Mouse (Mus musculus): ENCODE data around the gene Col19a1.

Gene Col19a1

GRCm38 (mm10) chr1:24316490-24316889 is 270.8 kb downstream of the Col19a1 start:
- DNase-seq (ENCODE audit: low read depth in 1 of 2, low spot score in 2 of 2) = no peak

- DNase-seq (ENCODE audit: low read depth in 1 of 2, low spot score in 2 of 2) = no peak
Measured at GRCm38 (mm10) chr1:24310847-24311246, 276.4 kb downstream of the Col19a1 start.

- no peak for DNase-seq (ENCODE audit: low read depth in 1 of 2, low spot score in 2 of 2)
Measured at GRCm38 (mm10) chr1:24310193-24310592, 277.1 kb downstream of the Col19a1 start.

GRCm38 (mm10) chr1:24303077-24303476 is 284.2 kb downstream of the Col19a1 start:
- no peak for DNase-seq (ENCODE audit: low read depth in 1 of 2, low spot score in 2 of 2)

GRCm38 (mm10) chr1:24302674-24303073 is 284.6 kb downstream of the Col19a1 start:
- DNase-seq (ENCODE audit: low read depth in 1 of 2, low spot score in 2 of 2) = no peak

- no peak for DNase-seq (ENCODE audit: low read depth in 1 of 2, low spot score in 2 of 2)
Measured at GRCm38 (mm10) chr1:24300700-24301099, 286.6 kb downstream of the Col19a1 start.

- DNase-seq (ENCODE audit: low read depth in 1 of 2, low spot score in 2 of 2) = no peak
Measured at GRCm38 (mm10) chr1:24294979-24295942, 292.0 kb downstream of the Col19a1 start.

GRCm38 (mm10) chr1:24292515-24292914 is 294.8 kb downstream of the Col19a1 start:
- no peak for DNase-seq (ENCODE audit: low read depth in 1 of 2, low spot score in 2 of 2)

GRCm38 (mm10) chr1:24286360-24286759 is 300.9 kb downstream of the Col19a1 start:
- DNase-seq (ENCODE audit: low read depth in 1 of 2, low spot score in 2 of 2) = no peak

GRCm38 (mm10) chr1:24267022-24267421 is 320.2 kb downstream of the Col19a1 start:
- DNase-seq (ENCODE audit: low read depth in 1 of 2, low spot score in 2 of 2) = no peak

GRCm38 (mm10) chr1:24261181-24261580 is 326.1 kb downstream of the Col19a1 start:
- DNase-seq (ENCODE audit: low read depth in 1 of 2, low spot score in 2 of 2) = no peak

- no peak for DNase-seq (ENCODE audit: low read depth in 1 of 2, low spot score in 2 of 2)
Measured at GRCm38 (mm10) chr1:24259419-24259818, 327.9 kb downstream of the Col19a1 start.

- DNase-seq (ENCODE audit: low read depth in 1 of 2, low spot score in 2 of 2) = no peak
Measured at GRCm38 (mm10) chr1:24257961-24258360, 329.3 kb downstream of the Col19a1 start.

- DNase-seq (ENCODE audit: low read depth in 1 of 2, low spot score in 2 of 2) = no peak
Measured at GRCm38 (mm10) chr1:24249105-24249664, 338.1 kb downstream of the Col19a1 start.

- DNase-seq (ENCODE audit: low read depth in 1 of 2, low spot score in 2 of 2) = no peak
Measured at GRCm38 (mm10) chr1:24248294-24249104, 338.8 kb downstream of the Col19a1 start.

- no peak for DNase-seq (ENCODE audit: low read depth in 1 of 2, low spot score in 2 of 2)
Measured at GRCm38 (mm10) chr1:24245700-24246375, 341.4 kb downstream of the Col19a1 start.

GRCm38 (mm10) chr1:24244931-24245330 is 342.3 kb downstream of the Col19a1 start:
- DNase-seq (ENCODE audit: low read depth in 1 of 2, low spot score in 2 of 2) = no peak

GRCm38 (mm10) chr1:24240039-24240691 is 347.1 kb downstream of the Col19a1 start:
- no peak for DNase-seq (ENCODE audit: low read depth in 1 of 2, low spot score in 2 of 2)

- no peak for DNase-seq (ENCODE audit: low read depth in 1 of 2, low spot score in 2 of 2)
Measured at GRCm38 (mm10) chr1:24236330-24236729, 350.9 kb downstream of the Col19a1 start.

- no peak for DNase-seq (ENCODE audit: low read depth in 1 of 2, low spot score in 2 of 2)
Measured at GRCm38 (mm10) chr1:24231504-24232270, 355.6 kb downstream of the Col19a1 start.
